Mouse (Mus musculus): ENCODE measurements at regions not wholly inside any gene's neighbourhood (a gene's known extent, or its start where the extent isn't known, plus 50 kb on each side); places are given as distances from the start of the nearest gene placed in this dataset.

DNA sequence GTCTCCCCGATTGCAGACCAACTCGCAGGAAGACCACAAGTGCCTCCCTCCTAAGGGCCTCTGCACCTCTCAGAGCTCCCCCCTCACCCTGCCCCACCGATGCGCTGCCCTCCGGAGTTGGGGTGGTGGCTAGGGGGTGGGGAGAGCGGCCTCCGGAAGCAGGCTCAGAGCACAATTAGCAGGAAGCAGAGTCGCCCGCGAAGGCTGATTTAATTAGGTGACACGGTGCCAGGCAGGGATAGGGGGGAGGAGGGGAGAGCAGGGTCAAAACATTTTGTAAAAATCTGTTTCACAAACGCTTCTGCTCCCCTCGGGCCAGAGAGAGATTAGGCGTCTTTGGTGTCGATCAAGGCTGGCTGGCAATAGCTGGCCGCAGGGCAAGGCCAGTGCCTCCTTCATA lies 63.0 kb upstream of the Pax2 start:
- no peak for DNase-seq

DNA sequence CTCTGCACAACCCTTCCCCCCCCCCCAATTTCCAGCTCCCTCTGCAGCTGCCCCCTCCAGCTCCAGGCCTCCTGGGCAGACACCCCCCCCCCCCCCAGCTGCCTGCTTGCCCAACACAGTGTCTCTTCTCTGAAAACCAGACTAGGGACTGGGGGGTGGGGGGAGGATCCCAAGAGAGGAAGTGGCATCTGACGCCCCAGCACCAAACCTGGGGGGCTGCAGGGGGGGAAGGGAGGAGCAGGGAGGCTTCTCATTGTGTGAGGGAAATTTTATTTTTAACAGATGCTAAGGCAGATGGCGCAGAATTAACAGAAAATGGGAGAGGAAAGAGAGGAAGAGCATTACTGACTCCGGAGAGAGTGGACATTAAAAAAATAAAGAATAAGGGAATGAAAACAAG lies 60.5 kb upstream of the Pax2 start:
- DNase-seq, result no peak

DNA sequence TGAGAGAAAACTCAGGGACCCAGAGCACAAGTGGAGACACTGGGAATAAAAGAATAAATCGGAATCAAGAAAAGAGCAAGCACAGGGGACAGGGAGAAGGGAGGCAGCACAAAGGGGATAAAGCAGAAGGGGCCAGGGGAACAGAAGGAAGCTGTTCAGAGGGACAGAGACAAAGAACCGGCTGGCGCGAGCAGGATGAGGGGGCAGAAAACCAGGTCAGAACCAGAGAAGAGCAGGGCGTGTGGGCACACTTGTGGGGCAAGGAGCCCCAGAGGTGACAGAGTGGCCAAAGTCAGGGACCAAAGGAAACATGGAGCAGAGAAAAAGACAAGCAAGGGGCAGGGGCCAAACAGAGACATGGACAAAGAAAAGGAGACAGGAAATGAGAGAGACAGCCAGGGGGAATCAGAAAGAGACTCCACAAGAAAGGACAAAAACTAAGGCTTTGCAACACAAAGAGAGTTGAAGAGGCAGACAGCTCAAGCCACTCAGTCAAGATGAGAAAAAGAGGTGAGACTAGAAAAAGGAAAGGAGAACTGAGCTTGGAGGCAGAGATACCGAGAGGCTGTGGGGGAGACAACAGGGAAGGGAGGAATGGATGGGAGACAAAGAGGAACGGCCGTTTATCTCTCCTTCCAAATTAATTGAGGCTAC lies 59.7 kb upstream of the Pax2 start:
- no peak for DNase-seq

DNA sequence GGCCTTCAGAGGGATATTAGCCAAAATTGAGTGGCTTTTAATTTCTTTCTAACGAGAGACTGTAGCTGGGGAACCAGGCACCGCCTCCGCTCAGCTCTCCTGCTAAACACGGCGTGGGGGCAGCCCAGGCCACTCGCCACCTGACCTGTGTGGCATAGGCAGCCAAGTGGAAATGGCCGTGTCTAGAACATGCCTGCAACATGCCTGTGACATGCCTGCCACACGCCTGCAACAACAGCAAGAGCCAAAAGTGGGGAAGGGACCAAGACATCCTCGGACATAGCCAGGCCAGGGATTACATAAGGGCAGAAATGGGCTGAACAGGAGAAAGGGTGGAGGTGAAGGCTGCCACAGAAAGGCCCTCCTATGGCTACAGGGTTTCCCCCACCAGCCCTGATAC lies 59.1 kb upstream of the Pax2 start:
- no peak for DNase-seq

DNA sequence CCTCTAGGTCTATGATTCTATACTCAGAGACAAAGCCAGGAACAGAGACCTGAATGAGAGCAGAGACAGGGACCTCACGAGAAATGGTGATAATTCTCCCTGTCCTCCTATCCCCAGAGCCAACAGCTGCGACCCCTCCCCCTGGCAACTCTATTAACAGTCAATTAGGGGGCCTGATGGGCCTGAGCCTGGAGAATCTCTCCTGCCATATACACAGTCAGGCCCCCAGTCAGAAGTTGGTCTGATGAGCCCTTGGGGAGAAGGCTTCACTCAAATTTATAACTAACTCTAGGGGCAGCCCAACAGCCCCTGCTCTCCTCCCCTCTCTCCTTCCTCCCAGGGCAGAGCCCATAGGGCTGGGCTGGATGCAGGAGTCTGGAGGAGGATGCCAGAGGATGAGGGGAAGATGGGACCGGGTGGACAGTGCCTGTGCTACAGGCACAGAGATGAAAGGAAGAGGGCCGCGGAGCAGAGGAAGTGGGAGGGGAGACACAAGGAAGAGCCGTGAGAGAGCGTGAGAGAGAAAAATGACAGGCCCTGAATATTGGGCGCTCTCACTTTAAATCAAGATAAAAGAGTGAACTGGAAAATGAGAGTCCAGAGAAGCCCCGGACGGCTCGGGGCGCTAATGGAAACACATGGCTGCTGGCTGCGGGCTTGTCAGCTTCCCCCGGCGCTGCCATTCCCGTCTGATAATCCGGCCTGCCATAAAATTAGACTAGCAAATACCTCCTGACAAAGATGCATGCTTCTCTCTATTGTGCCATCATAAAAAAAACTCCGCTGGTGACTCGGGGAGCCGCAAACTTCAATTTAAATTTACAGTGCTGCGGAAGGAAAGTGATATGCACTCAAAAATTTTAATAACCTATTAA lies 57.2 kb upstream of the Pax2 start:
- no peak for DNase-seq

Data from right cerebral cortex, postnatal 4 days (tissue).